Mouse (Mus musculus) hindbrain, postnatal 0 days (tissue): Measurements from ENCODE around the gene Stk32b. TPM values are rescaled to one million over a fixed set of nuclear protein-coding genes. Genes with fewer than 3 reads are reported as not detected.

Source experiments
- ATAC-seq: fragments of 200-750 bp; cut with Nextera tagmentation; 2 replicates; pipeline ENCODE4 v1.8.0; 2017; ENCODE audit warnings: mild to moderate bottlenecking, moderate TSS enrichment, moderate library complexity
- DNase-seq: peaks from one replicate; pipeline ENCODE4 v3.0.0-alpha.2; 2015; ENCODE audit warnings: low spot score
- H3K27ac ChIP-seq: fragments of 300-500 bp; sonication (generic); 2 replicates; pipeline ENCODE4 v1.5.1; 2014; ENCODE audit warnings: mild to moderate bottlenecking
- H3K27me3 ChIP-seq: fragments of 300-500 bp; sonication (generic); 2 replicates; pipeline ENCODE4 v1.6.1; 2014; ENCODE audit warnings: low read length, mixed read lengths; ENCODE audit not compliant: insufficient read depth
- H3K36me3 ChIP-seq: fragments of 300-500 bp; sonication (generic); 2 replicates; pipeline ENCODE4 v1.6.1; 2014; ENCODE audit warnings: low read length, mixed read lengths; ENCODE audit not compliant: insufficient read depth
- H3K4me1 ChIP-seq: fragments of 300-500 bp; sonication (generic); 2 replicates; pipeline ENCODE4 v1.6.1; 2014; ENCODE audit warnings: antibody characterized with exemption, low read length, mixed read lengths; ENCODE audit not compliant: insufficient read depth
- H3K4me2 ChIP-seq: fragments of 300-500 bp; sonication (generic); 2 replicates; pipeline ENCODE4 v1.6.1; 2014; ENCODE audit warnings: low read depth, mild to moderate bottlenecking, low read length, moderate library complexity, mixed read lengths
- H3K4me3 ChIP-seq: fragments of 300-500 bp; sonication (generic); 2 replicates; pipeline ENCODE4 v1.5.1; 2014; ENCODE audit warnings: low read length
- H3K9ac ChIP-seq: fragments of 300-500 bp; sonication (generic); replicated peaks from 2 replicates; pipeline ENCODE4 v1.6.1; 2014; ENCODE audit warnings: mild to moderate bottlenecking, low read length, moderate library complexity, mixed read lengths
- H3K9me3 ChIP-seq: fragments of 300-500 bp; sonication (generic); 2 replicates; pipeline ENCODE4 v1.6.1; 2016; ENCODE audit warnings: low read length, mixed read lengths
- CTCF ChIP-seq: IDR thresholded peaks from 2 replicates; pipeline ENCODE4 v1.5.1; 2016; ENCODE audit warnings: antibody characterized with exemption, control low read depth, low read depth
- WGBS: fragments of 180-500 bp; shearing (Covaris S2); extraction: QIAGEN DNeasy Blood & Tissue Kit; methylation state at CpG from one replicate; pipeline ENCODE4 v1.1.7; 2014; 5-methylcytosine and 5-hydroxymethylcytosine counted together
- polyA plus RNA-seq: library from polyadenylated mRNA; unstranded; fragments of >200 nt; fragmentation: Nextera tagmentation; extraction: Ambion mirVana; gene quantifications from 2 replicates; pipeline ENCODE4 v1.2.1, GENCODE M21; 2015
- total RNA-seq: library from RNA; depleted of rRNA; stranded (reverse); fragments of >200 nt; gene quantifications from 2 replicates; pipeline ENCODE4 v1.2.3, GENCODE M21; 2014

The Stk32b gene
- total and polyA plus RNA-seq, 2 experiments from 2014 or later, result 21.8 to 22.5 TPM

GRCm38 (mm10) chr5:37592411-37592810 is 124.6 kb downstream of the Stk32b start:
- TF ChIP-seq CTCF, result no peak
- no peak overlapping the region for H3K4me3 ChIP-seq
- no peak for ATAC-seq
- H3K36me3 ChIP-seq, result no peaks in the 10 kb centered on the region
- no peak overlapping the region for H3K27ac ChIP-seq
- H3K4me1 ChIP-seq, result no peaks in the 10 kb centered on the region
- DNase-seq, result no peak
- no peak overlapping the region for H3K4me2 ChIP-seq
- no peaks in the 10 kb centered on the region for H3K27me3 ChIP-seq
- 84% methylated on average over 5 of the region's 5 CpGs for WGBS
- H3K9ac ChIP-seq, result no peak overlapping the region
- no peaks in the 10 kb centered on the region for H3K9me3 ChIP-seq

DNA sequence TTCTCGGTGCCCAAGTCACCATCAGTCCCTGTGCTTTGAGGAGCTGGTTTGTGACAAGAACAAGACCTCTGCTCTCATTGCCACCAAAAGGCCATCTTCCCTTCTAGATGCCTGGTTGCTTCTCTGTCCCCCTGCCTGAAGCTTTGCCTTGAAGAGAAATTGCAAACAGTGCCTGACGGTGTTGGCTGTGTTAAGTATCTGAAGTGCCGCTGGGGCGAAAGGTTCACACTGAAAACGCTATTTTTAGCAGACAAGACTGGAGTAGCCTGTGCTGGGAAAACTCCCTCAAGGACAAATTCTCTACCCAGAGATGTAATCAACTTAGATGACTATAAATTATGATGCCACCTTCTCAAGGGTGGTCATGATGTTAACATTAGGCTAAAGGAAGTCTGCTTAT is 129.1 kb downstream of the Stk32b start:
- H3K27ac ChIP-seq, result no peak overlapping the region
- H3K36me3 ChIP-seq, result no peaks in the 10 kb centered on the region
- no peak for ATAC-seq
- H3K4me1 ChIP-seq, result no peaks in the 10 kb centered on the region
- H3K27me3 ChIP-seq, result no peaks in the 10 kb centered on the region
- no peak for DNase-seq
- TF ChIP-seq CTCF, result no peak
- H3K9me3 ChIP-seq, result no peaks in the 10 kb centered on the region
- no peak overlapping the region for H3K4me2 ChIP-seq
- 73% methylated on average over 5 of the region's 5 CpGs for WGBS
- H3K4me3 ChIP-seq, result no peak overlapping the region
- H3K9ac ChIP-seq, result no peak overlapping the region

DNA sequence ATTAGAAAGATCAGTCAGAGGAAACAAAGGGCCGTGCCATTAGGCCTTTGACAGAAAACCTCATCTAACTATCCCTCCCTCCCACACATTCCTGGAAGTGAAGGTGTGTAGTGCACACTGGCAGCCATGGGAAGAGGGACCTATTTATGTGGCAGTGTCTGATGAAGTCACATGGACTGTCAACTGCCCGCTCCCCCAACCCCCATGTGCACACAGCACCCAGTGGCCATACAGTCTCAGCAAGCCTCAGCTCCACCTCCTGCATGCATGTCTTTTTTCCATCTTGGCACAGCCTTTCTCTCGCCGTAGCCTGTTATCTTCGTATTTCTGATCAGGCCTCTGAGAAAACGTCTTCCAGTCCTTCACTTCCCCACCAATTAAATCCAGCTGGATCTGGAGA is 130.9 kb downstream of the Stk32b start:
- 83% methylated on average over 6 of the region's 6 CpGs for WGBS
- Histone ChIP-seq H3K4me2 (no peak overlapping the region), H3K27me3 (no peaks in the 10 kb centered on the region), H3K9ac (no peak overlapping the region), H3K27ac (no peak overlapping the region), H3K4me3 (no peak overlapping the region), H3K9me3 (no peaks in the 10 kb centered on the region), H3K36me3 (no peaks in the 10 kb centered on the region), H3K4me1 (no peaks in the 10 kb centered on the region)
- no peak for TF ChIP-seq CTCF
- DNase-seq, result no peak
- ATAC-seq, result no peak

DNA sequence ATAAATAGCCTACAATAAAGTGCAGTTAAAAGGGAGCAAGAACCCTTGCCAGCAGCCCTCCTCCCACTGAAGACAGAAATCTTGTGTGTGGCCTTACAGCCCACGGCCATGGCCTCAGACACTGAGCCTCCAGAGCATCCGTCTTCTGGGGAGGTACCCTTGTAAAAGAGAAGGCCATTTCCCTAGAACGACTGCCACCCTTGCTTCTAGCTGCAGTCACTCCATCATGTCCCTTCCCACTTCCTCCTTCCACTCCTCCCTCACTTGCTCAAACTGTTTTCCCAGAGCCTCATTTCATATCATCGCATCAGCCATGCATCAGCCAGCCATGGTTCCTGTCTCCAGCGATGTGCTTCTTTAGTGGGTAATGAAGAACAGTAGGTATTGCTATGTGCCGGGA is 141.5 kb downstream of the Stk32b start:
- Histone ChIP-seq H3K27ac (no peak overlapping the region), H3K4me2 (no peak overlapping the region), H3K36me3 (no peaks in the 10 kb centered on the region), H3K27me3 (no peaks in the 10 kb centered on the region), H3K9me3 (no peaks in the 10 kb centered on the region), H3K4me1 (no peaks in the 10 kb centered on the region), H3K4me3 (no peak overlapping the region), H3K9ac (no peak overlapping the region)
- no peak for TF ChIP-seq CTCF
- ATAC-seq (no peak), DNase-seq (no peak)
- WGBS, result 69% methylated on average over 6 of the region's 6 CpGs

- WGBS, result 32% methylated on average over 6 of the region's 6 CpGs
- DNase-seq, result peak; percentile 23
- no peak overlapping the region for H3K4me3 ChIP-seq
- H3K9me3 ChIP-seq, result no peaks in the 10 kb centered on the region
- 0 out of 2 replicates have a peak, but pooled peaks have one; percentile 10 for ATAC-seq
- no peak overlapping the region for H3K9ac ChIP-seq
- H3K4me2 ChIP-seq, result no peak overlapping the region
- no peaks in the 10 kb centered on the region for H3K4me1 ChIP-seq
- TF ChIP-seq CTCF, result no peak
- no peaks in the 10 kb centered on the region for H3K27me3 ChIP-seq
- H3K27ac ChIP-seq, result no peak overlapping the region
- no peaks in the 10 kb centered on the region for H3K36me3 ChIP-seq
Measured at GRCm38 (mm10) chr5:37557274-37557815, 159.6 kb downstream of the Stk32b start.

GRCm38 (mm10) chr5:37554231-37554630 is 162.7 kb downstream of the Stk32b start:
- DNase-seq (peak; percentile 4), ATAC-seq (no peak)
- Histone ChIP-seq H3K4me2 (no peak overlapping the region), H3K4me1 (no peaks in the 10 kb centered on the region), H3K27ac (no peak overlapping the region), H3K9ac (no peak overlapping the region), H3K27me3 (no peaks in the 10 kb centered on the region), H3K9me3 (no peaks in the 10 kb centered on the region), H3K36me3 (no peaks in the 10 kb centered on the region), H3K4me3 (no peak overlapping the region)
- TF ChIP-seq CTCF, result no peak
- WGBS, result 84% methylated on average over 4 of the region's 4 CpGs

DNA sequence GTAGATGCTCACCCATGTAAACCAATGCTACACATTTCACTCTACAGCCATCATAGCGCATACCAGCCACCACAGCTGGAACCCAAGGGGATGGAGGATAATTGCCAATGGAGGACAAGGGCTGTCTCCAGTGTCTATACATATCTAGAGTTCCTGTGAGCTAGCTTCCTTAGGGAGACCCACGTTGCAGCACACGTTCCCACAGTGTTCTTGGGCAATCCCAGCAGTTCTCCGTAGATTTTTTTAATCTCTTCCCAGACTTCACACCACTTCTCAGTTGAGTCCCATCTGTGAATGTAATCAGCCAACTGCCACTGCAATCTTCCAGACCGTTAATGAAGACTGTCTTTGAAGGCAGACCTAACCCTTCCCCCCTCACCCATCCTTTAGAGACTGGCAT is 165.3 kb downstream of the Stk32b start:
- Histone ChIP-seq H3K36me3 (no peaks in the 10 kb centered on the region), H3K4me2 (no peak overlapping the region), H3K27ac (no peak overlapping the region), H3K4me3 (no peak overlapping the region), H3K9ac (no peak overlapping the region), H3K4me1 (no peaks in the 10 kb centered on the region), H3K27me3 (no peaks in the 10 kb centered on the region), H3K9me3 (no peaks in the 10 kb centered on the region)
- TF ChIP-seq CTCF, result no peak
- DNase-seq (peak; percentile 18), ATAC-seq (no peak)
- WGBS, result 63% methylated on average over 5 of the region's 5 CpGs
